ENCODE assay signal across 13 mouse cellular contexts in genomic region chr13:113981461-113982000, GRCm38 (mm10).
A peak's percentile ranks its signal among the peaks of the same experiment; 100 is the strongest.
DNase-seq lines count a peak whose midpoint lies in the region; ATAC-seq lines count a peak whose summit lies in the region.
"Had no signal": no experiment of that assay in that cellular context is flagged by ENCODE, and none has a peak within 500 bp of the region (broad histone marks: within the 10 kb centered on the region; RNA-seq: fewer than 3 reads in every experiment).

No protein-coding gene starts in this region.

- no peaks in the 10 kb centered on the region for H3K9me3 ChIP-seq in kidney, embryonic 16.5 days (ENCODE audit: low read length)
- no peaks in the 10 kb centered on the region for H3K9me3 ChIP-seq in forebrain, embryonic 15.5 days
- H3K9me3 ChIP-seq: heart, embryonic 10.5 days; liver, embryonic 13.5 days had no signal

- peaks cover 16% of the 10 kb centered on the region; the same call in 1 of the 2 replicates for H3K4me1 ChIP-seq in kidney, embryonic 16.5 days (ENCODE audit: insufficient read depth, low read length)
- peaks cover 20% of the 10 kb centered on the region for H3K4me1 ChIP-seq in forebrain, embryonic 15.5 days
- H3K4me1 ChIP-seq: liver, embryonic 13.5 days had no signal

- peak; percentile 85 for ATAC-seq in kidney, embryonic 16.5 days (ENCODE audit: low FRiP score, low TSS enrichment)
- peak; percentile 67 for ATAC-seq in forebrain, embryonic 15.5 days (replicated peaks)

- H3K27me3 ChIP-seq in kidney, embryonic 16.5 days (ENCODE audit: insufficient read depth, low read length), result no peaks in the 10 kb centered on the region
- H3K27me3 ChIP-seq in forebrain, embryonic 15.5 days, result no peaks in the 10 kb centered on the region
- H3K27me3 ChIP-seq: liver, embryonic 13.5 days had no signal

- no peak for DNase-seq in kidney, adult 18-20 months
- DNase-seq in mesoderm, embryonic 11.5 days (ENCODE audit: low read depth, low spot score), result peak; percentile 66
- DNase-seq in retina, postnatal 1 day, result peak; percentile 68
- no peak for DNase-seq in ovary, adult 18-20 months (ENCODE audit: low spot score)
- DNase-seq in gastrocnemius, postnatal 25 days, result no peak
- DNase-seq in layer of hippocampus, postnatal 10 days (ENCODE audit: low spot score in 2 of 2), result no peak
- DNase-seq: cerebellum, adult 2 months; kidney, postnatal 14 days; liver, embryonic 13.5 days; thymus, adult 18-20 months had no signal

- peak overlapping the region; percentile 19 for H3K4me2 ChIP-seq in kidney, embryonic 16.5 days (replicated peaks; ENCODE audit: low read depth, low read length)
- H3K4me2 ChIP-seq in forebrain, embryonic 15.5 days (replicated peaks), result peak overlapping the region; percentile 21; the same call in 1 of the 2 replicates
- H3K4me2 ChIP-seq: liver, embryonic 13.5 days had no signal

- no peak overlapping the region for H3K4me3 ChIP-seq in kidney, embryonic 16.5 days (ENCODE audit: low read length)
- H3K4me3 ChIP-seq in forebrain, embryonic 15.5 days, result no peak overlapping the region
- H3K4me3 ChIP-seq: heart, embryonic 10.5 days; liver, embryonic 13.5 days had no signal

- no peaks in the 10 kb centered on the region for H3K36me3 ChIP-seq in kidney, embryonic 16.5 days (ENCODE audit: insufficient read depth, low read length)
- no peaks in the 10 kb centered on the region for H3K36me3 ChIP-seq in forebrain, embryonic 15.5 days
- H3K36me3 ChIP-seq: heart, embryonic 10.5 days; liver, embryonic 13.5 days had no signal

- H3K9ac ChIP-seq in kidney, embryonic 16.5 days (replicated peaks; ENCODE audit: low read length), result no peak overlapping the region; the same call in 1 of the 2 replicates
- H3K9ac ChIP-seq in forebrain, embryonic 15.5 days (replicated peaks), result no peak overlapping the region
- H3K9ac ChIP-seq: liver, embryonic 13.5 days had no signal

- no peak overlapping the region for H3K27ac ChIP-seq in kidney, embryonic 16.5 days (ENCODE audit: low read length)
- H3K27ac ChIP-seq in forebrain, embryonic 15.5 days (replicated peaks), result no peak overlapping the region
- H3K27ac ChIP-seq: heart, embryonic 10.5 days; liver, embryonic 13.5 days had no signal

- 24% methylated on average over 9 of the region's 9 CpGs for WGBS in kidney, embryonic 16.5 days
- whole genome bisulfite sequencing in forebrain, embryonic 15.5 days, result 5% methylated on average over 9 of the region's 9 CpGs

Comparison
In these comparisons a context has a peak if more than half of its experiments do, and no peak if none do; other contexts are left out.
1. DNase-seq: peak in mesoderm, embryonic 11.5 days (single experiment) and retina, postnatal 1 day (single experiment); none in kidney, adult 18-20 months (single experiment), ovary, adult 18-20 months (single experiment), gastrocnemius, postnatal 25 days (single experiment) and layer of hippocampus, postnatal 10 days (0 of 2).